Mouse (Mus musculus): Measurements from ENCODE around the gene Tgoln1. TPM values are rescaled to one million over a fixed set of nuclear protein-coding genes. Genes with fewer than 3 reads are reported as not detected.

The Tgoln1 gene
- polyA plus RNA-seq, 1 experiment from 2014 or later, result 37.6 TPM

DNA sequence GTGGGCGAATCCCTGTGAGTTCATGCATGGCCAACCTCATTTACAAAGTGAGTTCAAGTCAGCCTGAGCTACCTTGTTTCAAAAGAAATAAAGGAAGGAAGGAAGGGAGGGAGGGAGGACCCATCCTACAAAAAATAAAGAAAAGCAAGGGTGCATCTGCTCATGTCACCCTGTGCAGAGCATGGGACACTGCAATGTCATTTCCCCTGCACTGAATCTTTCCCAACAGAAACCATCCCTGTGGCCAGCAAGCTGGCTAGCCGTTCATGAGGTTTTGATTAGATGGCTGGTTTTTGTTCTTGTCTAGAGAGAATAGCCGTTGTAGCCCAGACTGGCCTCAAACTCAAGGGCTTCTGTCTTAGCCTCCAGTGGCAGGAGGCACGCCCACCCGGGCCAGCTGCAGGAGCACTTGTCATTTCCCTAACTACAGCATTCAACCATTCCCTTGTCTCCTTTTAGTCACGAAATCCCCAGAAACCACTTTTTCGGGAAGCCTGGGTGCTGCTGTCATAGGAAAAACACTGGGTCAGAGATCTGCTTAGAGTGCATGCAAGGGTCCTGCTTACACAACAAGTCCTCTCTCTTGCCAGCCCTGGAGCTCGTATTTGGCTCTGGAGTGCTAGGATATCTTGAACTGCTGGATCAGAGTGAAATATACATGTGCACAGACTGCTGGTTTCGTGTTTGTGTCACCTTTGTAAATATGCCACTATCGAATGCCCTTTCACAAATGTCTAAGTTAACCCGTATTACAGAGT is 35.0 kb downstream of the Tgoln1 start:
- no peak overlapping the region for H3K9ac ChIP-seq (ENCODE audit: low read length)
- no peaks in the 10 kb centered on the region for H3K27me3 ChIP-seq (replicated peaks; ENCODE audit: control insufficient read depth, insufficient read depth, low read length)
- WGBS, result 79% methylated on average over 11 of the region's 11 CpGs
- no peaks in the 10 kb centered on the region for H3K9me3 ChIP-seq (ENCODE audit: control insufficient read depth, low read length)
- H3K36me3 ChIP-seq (ENCODE audit: control insufficient read depth, insufficient read depth, low read length), result 0 out of 2 replicates have a peak, but pooled peaks cover 3% of the 10 kb centered on the region
- no peak for ATAC-seq (replicated peaks; ENCODE audit: low FRiP score, low TSS enrichment, low read depth)
- no peak overlapping the region for H3K4me3 ChIP-seq (ENCODE audit: low read depth, low read length)
- no peak overlapping the region for H3K4me2 ChIP-seq (ENCODE audit: low read length)
- H3K4me1 ChIP-seq (replicated peaks; ENCODE audit: control insufficient read depth, insufficient read depth, low read length), result no peaks in the 10 kb centered on the region
- H3K27ac ChIP-seq (ENCODE audit: low read depth), result no peak overlapping the region
- DNase-seq (ENCODE audit: low spot score), result no peak

DNA sequence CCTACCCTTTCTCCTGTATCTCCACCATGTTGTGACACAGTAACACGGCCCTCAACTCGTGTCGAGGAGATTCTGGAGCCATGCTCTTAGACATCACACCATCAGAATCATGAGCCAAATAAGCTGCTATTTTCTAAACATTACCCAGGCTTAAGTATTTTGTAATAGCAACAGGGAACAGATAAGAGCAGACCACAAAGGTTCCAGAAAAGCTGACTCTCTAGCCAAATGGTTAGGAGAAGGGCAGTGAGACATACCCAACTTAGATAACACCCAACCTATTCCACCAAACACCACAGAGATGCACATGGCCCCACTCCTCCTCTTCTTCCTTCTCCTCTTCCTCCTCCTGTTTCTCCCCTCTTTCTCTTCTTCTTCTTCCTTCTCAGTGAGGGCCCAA is 40.8 kb downstream of the Tgoln1 start:
- Histone ChIP-seq H3K4me1 (replicated peaks; ENCODE audit: control insufficient read depth, insufficient read depth, low read length) (no peaks in the 10 kb centered on the region), H3K9me3 (ENCODE audit: control insufficient read depth, low read length) (no peaks in the 10 kb centered on the region), H3K27me3 (replicated peaks; ENCODE audit: control insufficient read depth, insufficient read depth, low read length) (no peaks in the 10 kb centered on the region), H3K36me3 (ENCODE audit: control insufficient read depth, insufficient read depth, low read length) (0 out of 2 replicates have a peak, but pooled peaks cover 4% of the 10 kb centered on the region), H3K4me3 (ENCODE audit: low read depth, low read length) (no peak overlapping the region), H3K9ac (ENCODE audit: low read length) (no peak overlapping the region), H3K27ac (ENCODE audit: low read depth) (no peak overlapping the region), H3K4me2 (ENCODE audit: low read length) (no peak overlapping the region)
- WGBS, result 95% methylated on average over 3 of the region's 3 CpGs
- ATAC-seq (replicated peaks; ENCODE audit: low FRiP score, low TSS enrichment, low read depth) (no peak), DNase-seq (ENCODE audit: low spot score) (no peak)

DNA sequence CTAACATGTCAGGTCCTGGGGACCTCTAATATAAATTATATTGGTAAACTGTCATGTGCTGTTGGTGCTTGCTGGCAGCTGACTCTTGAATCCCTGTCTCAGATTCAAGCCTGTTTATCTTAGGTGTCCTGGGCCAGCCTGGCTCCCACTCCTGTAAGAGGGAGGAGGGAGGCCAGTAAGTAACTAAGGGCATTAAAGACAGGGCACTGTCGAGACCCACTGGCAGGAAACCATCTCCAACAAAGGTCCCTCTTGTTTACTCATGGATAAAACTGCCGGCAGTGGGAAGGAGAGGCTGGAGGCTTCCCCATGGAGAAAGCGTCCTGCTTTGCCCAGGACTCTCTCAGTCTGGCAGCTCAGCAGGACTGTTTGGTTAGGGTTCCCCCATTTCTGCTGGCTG is 45.0 kb downstream of the Tgoln1 start:
- ATAC-seq (replicated peaks; ENCODE audit: low FRiP score, low TSS enrichment, low read depth) (no peak), DNase-seq (ENCODE audit: low spot score) (no peak)
- Histone ChIP-seq H3K9me3 (ENCODE audit: control insufficient read depth, low read length) (no peaks in the 10 kb centered on the region), H3K36me3 (ENCODE audit: control insufficient read depth, insufficient read depth, low read length) (peaks cover 10% of the 10 kb centered on the region; the same call in 1 of the 2 replicates), H3K27me3 (replicated peaks; ENCODE audit: control insufficient read depth, insufficient read depth, low read length) (no peaks in the 10 kb centered on the region), H3K4me1 (replicated peaks; ENCODE audit: control insufficient read depth, insufficient read depth, low read length) (no peaks in the 10 kb centered on the region), H3K4me2 (ENCODE audit: low read length) (no peak overlapping the region), H3K27ac (ENCODE audit: low read depth) (no peak overlapping the region), H3K4me3 (ENCODE audit: low read depth, low read length) (no peak overlapping the region), H3K9ac (ENCODE audit: low read length) (no peak overlapping the region)
- 27% methylated on average over 3 of the region's 3 CpGs for WGBS

DNA sequence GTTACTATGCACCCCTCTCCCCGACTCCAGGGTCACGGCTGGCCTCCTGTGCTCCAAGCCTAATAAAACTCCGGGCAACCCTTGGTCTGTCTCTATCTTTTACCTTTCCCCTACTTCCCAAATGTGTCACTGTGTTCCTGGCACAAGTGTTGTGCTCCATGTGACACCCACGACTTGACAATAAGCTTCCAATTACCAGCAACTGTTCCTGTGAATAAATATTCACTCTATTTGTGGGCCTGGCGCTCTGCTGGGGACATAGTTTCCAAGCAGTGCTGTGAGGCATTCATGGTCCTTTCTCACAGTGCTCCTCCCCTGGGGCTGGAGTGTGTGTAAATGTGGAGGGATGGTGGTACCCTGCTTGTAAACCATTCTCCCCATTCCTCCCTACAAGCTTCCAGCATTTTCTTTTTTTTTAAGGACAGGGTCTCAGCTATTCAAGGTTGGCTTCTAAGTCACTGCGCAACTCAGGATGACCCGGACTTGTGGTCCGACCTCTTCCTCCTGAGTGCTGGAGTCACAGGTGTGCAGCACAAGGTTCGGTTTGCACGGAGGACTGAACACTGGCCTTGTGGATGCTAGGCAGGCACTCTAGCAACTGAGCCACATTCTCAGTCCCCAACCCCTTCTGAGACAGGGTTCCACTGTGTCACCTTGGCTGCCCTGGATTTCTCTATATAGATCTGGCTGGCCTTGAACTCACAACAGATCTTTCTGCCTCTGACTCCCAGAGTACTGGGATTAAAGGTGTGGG is 46.0 kb downstream of the Tgoln1 start:
- WGBS, result 85% methylated on average over 10 of the region's 10 CpGs
- Histone ChIP-seq H3K4me3 (ENCODE audit: low read depth, low read length) (no peak overlapping the region), H3K27ac (ENCODE audit: low read depth) (no peak overlapping the region), H3K4me1 (replicated peaks; ENCODE audit: control insufficient read depth, insufficient read depth, low read length) (no peaks in the 10 kb centered on the region), H3K4me2 (ENCODE audit: low read length) (no peak overlapping the region), H3K9me3 (ENCODE audit: control insufficient read depth, low read length) (no peaks in the 10 kb centered on the region), H3K9ac (ENCODE audit: low read length) (no peak overlapping the region), H3K27me3 (replicated peaks; ENCODE audit: control insufficient read depth, insufficient read depth, low read length) (no peaks in the 10 kb centered on the region), H3K36me3 (ENCODE audit: control insufficient read depth, insufficient read depth, low read length) (peaks cover 10% of the 10 kb centered on the region; the same call in 1 of the 2 replicates)
- DNase-seq (ENCODE audit: low spot score) (no peak), ATAC-seq (replicated peaks; ENCODE audit: low FRiP score, low TSS enrichment, low read depth) (no peak)

DNA sequence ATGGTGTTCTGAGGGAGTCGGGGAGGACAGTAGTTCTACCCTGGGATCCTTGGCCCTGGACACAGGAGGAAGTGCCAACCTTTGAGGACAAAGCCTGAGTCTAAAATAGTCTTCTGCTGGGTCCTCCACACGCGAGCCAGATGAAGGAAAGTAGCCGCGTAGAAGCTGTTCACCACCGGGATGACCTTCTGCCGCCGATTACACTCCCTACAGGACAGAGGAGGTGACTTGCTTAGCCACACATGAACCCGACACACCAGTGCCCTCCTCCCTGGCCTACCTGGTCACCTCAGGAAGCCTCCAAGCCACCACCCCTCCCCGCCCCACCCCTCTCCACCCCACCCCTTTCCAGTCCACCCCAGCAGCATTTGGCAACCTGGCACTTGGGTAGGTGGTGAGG is 48.1 kb downstream of the Tgoln1 start:
- Histone ChIP-seq H3K9ac (ENCODE audit: low read length) (no peak overlapping the region), H3K4me1 (replicated peaks; ENCODE audit: control insufficient read depth, insufficient read depth, low read length) (no peaks in the 10 kb centered on the region), H3K27me3 (replicated peaks; ENCODE audit: control insufficient read depth, insufficient read depth, low read length) (no peaks in the 10 kb centered on the region), H3K4me3 (ENCODE audit: low read depth, low read length) (no peak overlapping the region), H3K4me2 (ENCODE audit: low read length) (no peak overlapping the region), H3K36me3 (ENCODE audit: control insufficient read depth, insufficient read depth, low read length) (peaks cover 6% of the 10 kb centered on the region; the same call in 1 of the 2 replicates), H3K9me3 (ENCODE audit: control insufficient read depth, low read length) (no peaks in the 10 kb centered on the region), H3K27ac (ENCODE audit: low read depth) (no peak overlapping the region)
- no peak for ATAC-seq (replicated peaks; ENCODE audit: low FRiP score, low TSS enrichment, low read depth)
- WGBS, result 91% methylated on average over 10 of the region's 10 CpGs
- DNase-seq (ENCODE audit: low spot score), result no peak

DNA sequence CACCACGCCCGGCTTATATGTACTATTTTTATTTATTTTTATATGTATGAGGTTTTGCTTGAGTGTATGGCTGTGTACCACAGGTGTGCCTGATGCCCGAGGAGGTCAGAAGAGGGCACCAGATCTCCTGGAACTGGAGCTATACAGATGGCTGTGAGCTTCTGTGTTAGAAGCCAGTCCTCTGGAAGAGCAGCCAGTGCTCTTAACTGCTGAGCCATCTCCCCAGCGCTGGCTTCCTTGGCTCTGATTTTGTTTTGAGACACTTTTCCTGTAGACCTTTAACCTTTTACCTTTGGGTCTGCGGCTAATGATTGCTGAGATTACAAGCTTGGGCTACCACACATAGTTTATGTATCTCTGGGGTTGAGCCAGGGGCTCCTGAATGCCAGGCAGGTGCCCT is 49.3 kb downstream of the Tgoln1 start:
- H3K36me3 ChIP-seq (ENCODE audit: control insufficient read depth, insufficient read depth, low read length), result peaks cover 6% of the 10 kb centered on the region; the same call in 1 of the 2 replicates
- H3K9me3 ChIP-seq (ENCODE audit: control insufficient read depth, low read length), result no peaks in the 10 kb centered on the region
- 80% methylated on average over 5 of the region's 5 CpGs for WGBS
- DNase-seq (ENCODE audit: low spot score) (no peak), ATAC-seq (replicated peaks; ENCODE audit: low FRiP score, low TSS enrichment, low read depth) (no peak)
- no peaks in the 10 kb centered on the region for H3K4me1 ChIP-seq (replicated peaks; ENCODE audit: control insufficient read depth, insufficient read depth, low read length)
- no peak overlapping the region for H3K9ac ChIP-seq (ENCODE audit: low read length)
- no peak overlapping the region for H3K27ac ChIP-seq (ENCODE audit: low read depth)
- H3K4me3 ChIP-seq (ENCODE audit: low read depth, low read length), result no peak overlapping the region
- H3K4me2 ChIP-seq (ENCODE audit: low read length), result no peak overlapping the region
- no peaks in the 10 kb centered on the region for H3K27me3 ChIP-seq (replicated peaks; ENCODE audit: control insufficient read depth, insufficient read depth, low read length)

DNA sequence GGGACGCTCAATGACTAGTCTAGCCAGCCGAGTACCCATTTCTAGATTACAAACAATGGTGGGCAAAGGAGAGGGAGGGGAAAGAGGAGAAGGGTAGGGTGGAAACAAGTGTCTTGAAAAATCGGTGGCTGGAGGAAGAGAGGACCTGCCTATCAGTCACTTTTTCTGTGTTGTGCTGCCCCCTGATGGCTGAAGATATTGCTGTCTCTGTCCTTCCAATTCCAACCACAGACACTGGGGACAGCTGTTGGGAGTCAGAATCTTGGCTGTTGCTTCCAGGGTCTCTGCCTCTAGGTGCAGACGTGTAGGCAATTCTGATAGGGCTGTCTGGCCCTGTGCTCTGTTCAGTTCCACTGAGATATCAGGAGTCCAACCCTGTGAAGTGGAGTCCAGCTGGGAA is 50.8 kb downstream of the Tgoln1 start:
- no peak overlapping the region for H3K4me2 ChIP-seq (ENCODE audit: low read length)
- DNase-seq (ENCODE audit: low spot score) (peak; percentile 97), ATAC-seq (replicated peaks; ENCODE audit: low FRiP score, low TSS enrichment, low read depth) (peak; percentile 82)
- H3K27me3 ChIP-seq (replicated peaks; ENCODE audit: control insufficient read depth, insufficient read depth, low read length), result no peaks in the 10 kb centered on the region
- WGBS, result 3% methylated on average over 4 of the region's 4 CpGs
- no peaks in the 10 kb centered on the region for H3K9me3 ChIP-seq (ENCODE audit: control insufficient read depth, low read length)
- H3K4me1 ChIP-seq (replicated peaks; ENCODE audit: control insufficient read depth, insufficient read depth, low read length), result no peaks in the 10 kb centered on the region
- no peak overlapping the region for H3K4me3 ChIP-seq (ENCODE audit: low read depth, low read length)
- no peak overlapping the region for H3K27ac ChIP-seq (ENCODE audit: low read depth)
- H3K36me3 ChIP-seq (ENCODE audit: control insufficient read depth, insufficient read depth, low read length), result peaks cover 6% of the 10 kb centered on the region; the same call in 1 of the 2 replicates
- H3K9ac ChIP-seq (ENCODE audit: low read length), result no peak overlapping the region

DNA sequence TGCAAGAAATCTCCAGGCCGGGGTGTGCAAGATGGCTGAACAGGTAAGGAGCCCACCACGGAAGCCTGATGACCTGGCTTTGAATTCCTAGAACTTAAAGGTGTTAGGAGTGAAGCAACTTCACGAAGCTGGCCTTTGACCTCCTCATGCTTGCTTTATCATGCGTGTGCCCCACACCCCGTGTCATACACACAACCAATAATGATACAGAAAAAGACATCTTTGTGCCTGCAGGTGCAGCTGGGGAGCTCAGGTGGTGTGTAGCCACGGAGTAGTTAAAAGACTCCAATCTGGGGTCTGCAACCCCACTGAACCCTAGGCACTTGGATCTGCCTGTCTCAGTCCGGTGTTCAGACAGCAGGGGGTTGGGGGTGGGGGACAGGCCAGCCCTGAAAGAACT is 51.3 kb downstream of the Tgoln1 start:
- Histone ChIP-seq H3K9ac (ENCODE audit: low read length) (no peak overlapping the region), H3K4me1 (replicated peaks; ENCODE audit: control insufficient read depth, insufficient read depth, low read length) (no peaks in the 10 kb centered on the region), H3K27ac (ENCODE audit: low read depth) (no peak overlapping the region), H3K4me3 (ENCODE audit: low read depth, low read length) (no peak overlapping the region), H3K4me2 (ENCODE audit: low read length) (no peak overlapping the region), H3K36me3 (ENCODE audit: control insufficient read depth, insufficient read depth, low read length) (peaks cover 6% of the 10 kb centered on the region; the same call in 1 of the 2 replicates), H3K9me3 (ENCODE audit: control insufficient read depth, low read length) (no peaks in the 10 kb centered on the region), H3K27me3 (replicated peaks; ENCODE audit: control insufficient read depth, insufficient read depth, low read length) (no peaks in the 10 kb centered on the region)
- ATAC-seq (replicated peaks; ENCODE audit: low FRiP score, low TSS enrichment, low read depth) (peak; percentile 29; the same call in 1 of the 2 replicates), DNase-seq (ENCODE audit: low spot score) (no peak)
- WGBS, result 75% methylated on average over 7 of the region's 7 CpGs

Measured in intestine, embryonic 14.5 days (tissue).